Mouse (Mus musculus) embryo, embryonic 9.5 days (tissue): ENCODE measurements around the gene Mapk8ip2.
A peak's percentile ranks its signal among the peaks of the same experiment; 100 is the strongest.

Experiments used
- DNase-seq: peaks from one replicate; pipeline ENCODE4 v3.0.0-alpha.2; 2017; ENCODE audit errors: extremely low spot score

Gene Mapk8ip2

GRCm38 (mm10) chr15:89452906-89453864 lies 528 bp upstream of the Mapk8ip2 start:
- peak; percentile 69 for DNase-seq

- no peak for DNase-seq
Measured at GRCm38 (mm10) chr15:89454857-89455256, 1.1 kb downstream of the Mapk8ip2 start.

- DNase-seq = no peak
Measured at GRCm38 (mm10) chr15:89455642-89456041, 1.9 kb downstream of the Mapk8ip2 start.

GRCm38 (mm10) chr15:89458942-89459341 lies 5.2 kb downstream of the Mapk8ip2 start:
- no peak for DNase-seq

GRCm38 (mm10) chr15:89459821-89460220 lies 6.1 kb downstream of the Mapk8ip2 start:
- no peak for DNase-seq

GRCm38 (mm10) chr15:89460298-89460697 lies 6.6 kb downstream of the Mapk8ip2 start:
- DNase-seq = no peak

- DNase-seq = no peak
Measured at GRCm38 (mm10) chr15:89461321-89461720, 7.6 kb downstream of the Mapk8ip2 start.

- no peak for DNase-seq
Measured at GRCm38 (mm10) chr15:89462176-89462575, 8.5 kb downstream of the Mapk8ip2 start.

GRCm38 (mm10) chr15:89463334-89464235 lies 9.9 kb downstream of the Mapk8ip2 start:
- DNase-seq = no peak

GRCm38 (mm10) chr15:89465052-89465451 lies 11.3 kb downstream of the Mapk8ip2 start:
- no peak for DNase-seq

- no peak for DNase-seq
Measured at GRCm38 (mm10) chr15:89468577-89468976, 14.9 kb downstream of the Mapk8ip2 start.

GRCm38 (mm10) chr15:89471476-89471875 lies 17.8 kb downstream of the Mapk8ip2 start:
- no peak for DNase-seq

- DNase-seq = no peak
Measured at GRCm38 (mm10) chr15:89473370-89473769, 19.7 kb downstream of the Mapk8ip2 start.

- no peak for DNase-seq
Measured at GRCm38 (mm10) chr15:89473921-89474320, 20.2 kb downstream of the Mapk8ip2 start.

GRCm38 (mm10) chr15:89474596-89475292 lies 21.0 kb downstream of the Mapk8ip2 start:
- DNase-seq = no peak

- no peak for DNase-seq
Measured at GRCm38 (mm10) chr15:89475293-89475600, 21.5 kb downstream of the Mapk8ip2 start.

GRCm38 (mm10) chr15:89475611-89476474 lies 22.1 kb downstream of the Mapk8ip2 start:
- peak; percentile 92 for DNase-seq

- DNase-seq = no peak
Measured at GRCm38 (mm10) chr15:89476475-89476815, 22.7 kb downstream of the Mapk8ip2 start.

- no peak for DNase-seq
Measured at GRCm38 (mm10) chr15:89477091-89477491, 23.4 kb downstream of the Mapk8ip2 start, which contains the start of gene Arsa. Gene Arsa, minus strand, starts transcription at chr15:89477425.

- no peak for DNase-seq
Measured at GRCm38 (mm10) chr15:89477806-89478205, 24.1 kb downstream of the Mapk8ip2 start.

GRCm38 (mm10) chr15:89478622-89479021 lies 24.9 kb downstream of the Mapk8ip2 start:
- no peak for DNase-seq
